Mouse (Mus musculus) ES-Bruce4 (cell line): ENCODE measurements around the gene Spink2. TPM values are rescaled to one million over a fixed set of nuclear protein-coding genes. Genes with fewer than 3 reads are reported as not detected.

ENCODE experiments used
- H3K27ac ChIP-seq: 2 replicates; pipeline ENCODE4 v1.5.1; 2012; ENCODE audit warnings: low read length, inconsistent platforms; ENCODE audit not compliant: insufficient read depth
- H3K27me3 ChIP-seq: 2 replicates; pipeline ENCODE4 v1.6.1; 2012; ENCODE audit warnings: mild to moderate bottlenecking, low read length, inconsistent platforms; ENCODE audit not compliant: control insufficient read depth, poor library complexity, insufficient read depth, severe bottlenecking
- H3K36me3 ChIP-seq: 2 replicates; pipeline ENCODE4 v1.6.1; 2012; ENCODE audit warnings: inconsistent platforms, mild to moderate bottlenecking, low read length, moderate library complexity; ENCODE audit not compliant: control insufficient read depth, poor library complexity, insufficient read depth, severe bottlenecking
- H3K4me1 ChIP-seq: one replicate; pipeline ENCODE4 v1.8.1; 2011; ENCODE audit warnings: low read length; ENCODE audit not compliant: control insufficient read depth, insufficient read depth
- H3K4me3 ChIP-seq: 2 replicates; pipeline ENCODE4 v1.5.1; 2011; ENCODE audit warnings: low read depth, mild to moderate bottlenecking, low read length
- H3K9ac ChIP-seq: 2 replicates; pipeline ENCODE4 v1.6.1; 2012; ENCODE audit warnings: low read depth, mild to moderate bottlenecking, inconsistent platforms; ENCODE audit not compliant: poor library complexity, severe bottlenecking
- H3K9me3 ChIP-seq: replicated peaks from 2 replicates; pipeline ENCODE4 v1.6.1; 2012; ENCODE audit warnings: mild to moderate bottlenecking, low read length, inconsistent platforms; ENCODE audit not compliant: control insufficient read depth, poor library complexity, insufficient read depth, severe bottlenecking
- CTCF ChIP-seq: IDR thresholded peaks from one replicate; pipeline ENCODE4 v1.8.1; 2011; ENCODE audit warnings: low read depth, low read length
- EP300 ChIP-seq: IDR thresholded peaks from 2 replicates; pipeline ENCODE4 v1.6.1; 2011; ENCODE audit warnings: low read depth, low read length; ENCODE audit not compliant: insufficient read depth
- POLR2A ChIP-seq: IDR thresholded peaks from one replicate; pipeline ENCODE4 v1.8.1; 2011; ENCODE audit warnings: low read length; ENCODE audit not compliant: insufficient read depth
- polyA plus RNA-seq: library from polyadenylated mRNA; stranded (reverse); fragments of >200 nt; gene quantifications from 2 replicates; pipeline ENCODE4 v1.2.4, GENCODE M21; 2011; ENCODE audit warnings: low read depth; ENCODE audit not compliant: missing spikeins, insufficient read depth, insufficient read length

The Spink2 gene
- polyA plus RNA-seq, result not detected in 2 replicates

GRCm38 (mm10) chr5:77211236-77211635 is at the start of gene Spink2:
Gene Spink2, minus strand, starts transcription at chr5:77211471.
- Histone ChIP-seq H3K36me3 (no peaks in the 10 kb centered on the region), H3K9me3 (no peaks in the 10 kb centered on the region), H3K9ac (no peak within 1 kb of the TSS), H3K27ac (no peak within 1 kb of the TSS), H3K4me1 (no peaks in the 10 kb centered on the region), H3K27me3 (no peaks in the 10 kb centered on the region), H3K4me3 (peak within 1 kb of the TSS; percentile 62)
- TF ChIP-seq CTCF (no peak), POLR2A (no peak), EP300 (no peak)

GRCm38 (mm10) chr5:77260141-77260540 is 48.9 kb upstream of the Spink2 start:
- Histone ChIP-seq H3K9ac (peak overlapping the region; percentile 44), H3K27ac (peak overlapping the region; percentile 90), H3K4me1 (peaks cover 15% of the 10 kb centered on the region), H3K36me3 (no peaks in the 10 kb centered on the region), H3K9me3 (no peaks in the 10 kb centered on the region), H3K4me3 (peak overlapping the region; percentile 75), H3K27me3 (no peaks in the 10 kb centered on the region)
- no peak for TF ChIP-seq POLR2A
- TF ChIP-seq CTCF, result no peak
- TF ChIP-seq EP300, result no peak

GRCm38 (mm10) chr5:77259315-77259714 is 48.0 kb upstream of the Spink2 start:
- TF ChIP-seq EP300, result peak; percentile 61; the same call in 1 of the 2 replicates
- no peak for TF ChIP-seq CTCF
- Histone ChIP-seq H3K4me3 (no peak overlapping the region), H3K4me1 (peaks cover 15% of the 10 kb centered on the region), H3K9ac (peak overlapping the region; percentile 44), H3K27me3 (no peaks in the 10 kb centered on the region), H3K9me3 (no peaks in the 10 kb centered on the region), H3K36me3 (no peaks in the 10 kb centered on the region), H3K27ac (peak overlapping the region; percentile 81)

- H3K36me3 ChIP-seq, result no peaks in the 10 kb centered on the region
- peak overlapping the region; percentile 56 for H3K9ac ChIP-seq
- H3K27me3 ChIP-seq, result no peaks in the 10 kb centered on the region
- H3K4me3 ChIP-seq, result no peak overlapping the region
- H3K27ac ChIP-seq, result peak overlapping the region; percentile 86
- no peak for TF ChIP-seq POLR2A
- TF ChIP-seq EP300, result 0 out of 2 replicates have a peak, but pooled peaks have one; percentile 29
- no peak for TF ChIP-seq CTCF
- H3K4me1 ChIP-seq, result peaks cover 16% of the 10 kb centered on the region
- no peaks in the 10 kb centered on the region for H3K9me3 ChIP-seq
Measured at GRCm38 (mm10) chr5:77257603-77258002, 46.3 kb upstream of the Spink2 start.

- Histone ChIP-seq H3K36me3 (no peaks in the 10 kb centered on the region), H3K27ac (peak overlapping the region; percentile 96), H3K4me3 (no peak overlapping the region), H3K9ac (no peak overlapping the region), H3K27me3 (no peaks in the 10 kb centered on the region), H3K9me3 (no peaks in the 10 kb centered on the region), H3K4me1 (peaks cover 19% of the 10 kb centered on the region)
- no peak for TF ChIP-seq CTCF
- TF ChIP-seq POLR2A, result no peak
- 0 out of 2 replicates have a peak, but pooled peaks have one; percentile 68 for TF ChIP-seq EP300
Measured at GRCm38 (mm10) chr5:77254402-77254801, 43.1 kb upstream of the Spink2 start.

- H3K4me1 ChIP-seq, result peaks cover 17% of the 10 kb centered on the region
- no peak overlapping the region for H3K9ac ChIP-seq
- H3K4me3 ChIP-seq, result no peak overlapping the region
- no peaks in the 10 kb centered on the region for H3K27me3 ChIP-seq
- peak overlapping the region; percentile 96 for H3K27ac ChIP-seq
- TF ChIP-seq EP300, result no peak
- no peak for TF ChIP-seq CTCF
- TF ChIP-seq POLR2A, result no peak
- H3K36me3 ChIP-seq, result no peaks in the 10 kb centered on the region
- H3K9me3 ChIP-seq, result no peaks in the 10 kb centered on the region
Measured at GRCm38 (mm10) chr5:77253154-77253553, 41.9 kb upstream of the Spink2 start.
